Mouse (Mus musculus) regulatory T cell (primary cell): ENCODE measurements around the gene Ddx54.

ENCODE experiments used
- in situ Hi-C: fragments of 300-600 bp; cut with MboI, MseI; formaldehyde crosslinking; loops from one replicate; pipeline ENCODE4 v1.15.1; 2025; ENCODE audit warnings: high pct_unique_total_duplicates

Gene Ddx54

GRCm38 (mm10) chr5:120607335-120607734, 5.2 kb upstream of the Ddx54 start:
- in situ Hi-C loops, result loop anchor here (5.0 kb wide), 1 partner anchor 105 kb away; the partner anchor contains the start of gene Plbd2

- in situ Hi-C loops, result loop anchor here (5.0 kb wide), 1 partner anchor 107 kb away; the partner anchor contains the start of gene Plbd2
Observed at GRCm38 (mm10) chr5:120609246-120609775, 3.2 kb upstream of the Ddx54 start.

GRCm38 (mm10) chr5:120610906-120611305, 1.6 kb upstream of the Ddx54 start:
- in situ Hi-C loops, result no loop called here

- in situ Hi-C loops, result no loop called here
Observed at GRCm38 (mm10) chr5:120611416-120611815, 1.1 kb upstream of the Ddx54 start.

GRCm38 (mm10) chr5:120612822-120613604, 474 bp downstream of the Ddx54 start:
- in situ Hi-C loops, result no loop called here

- in situ Hi-C loops, result no loop called here
Observed at GRCm38 (mm10) chr5:120615903-120616302, 3.4 kb downstream of the Ddx54 start.

GRCm38 (mm10) chr5:120618778-120619177, 6.2 kb downstream of the Ddx54 start:
- in situ Hi-C loops, result no loop called here

GRCm38 (mm10) chr5:120619201-120619600, 6.7 kb downstream of the Ddx54 start:
- in situ Hi-C loops, result no loop called here

- in situ Hi-C loops, result loop anchor here (5.0 kb wide), 2 partner anchors 42 to 92 kb away; partner anchors contain the start of gene Dtx1
Observed at GRCm38 (mm10) chr5:120620375-120621077, 8.0 kb downstream of the Ddx54 start.

GRCm38 (mm10) chr5:120621078-120621765, 8.7 kb downstream of the Ddx54 start:
- in situ Hi-C loops, result loop anchor here (5.0 kb wide), 2 partner anchors 41 to 91 kb away; partner anchors contain the start of gene Dtx1

- in situ Hi-C loops, result loop anchor here (5.0 kb wide), 2 partner anchors 40 to 90 kb away; partner anchors contain the start of gene Dtx1
Observed at GRCm38 (mm10) chr5:120621846-120622197, 9.3 kb downstream of the Ddx54 start.

GRCm38 (mm10) chr5:120622198-120622851, 9.8 kb downstream of the Ddx54 start:
- in situ Hi-C loops, result loop anchor here (5.0 kb wide), 2 partner anchors 40 to 90 kb away; partner anchors contain the start of gene Dtx1

GRCm38 (mm10) chr5:120624427-120624826, 11.9 kb downstream of the Ddx54 start:
- in situ Hi-C loops, result loop anchor here (5.0 kb wide), 2 partner anchors 38 to 88 kb away; partner anchors contain the start of gene Dtx1

- in situ Hi-C loops, result no loop called here
Observed at GRCm38 (mm10) chr5:120626399-120626798, 13.9 kb downstream of the Ddx54 start.

- in situ Hi-C loops, result no loop called here
Observed at GRCm38 (mm10) chr5:120627515-120628300, 15.2 kb downstream of the Ddx54 start.

GRCm38 (mm10) chr5:120628624-120629023, 16.1 kb downstream of the Ddx54 start:
- in situ Hi-C loops, result no loop called here

- in situ Hi-C loops, result no loop called here
Observed at GRCm38 (mm10) chr5:120631128-120631527, 18.6 kb downstream of the Ddx54 start.

GRCm38 (mm10) chr5:120631892-120632291, 19.4 kb downstream of the Ddx54 start:
- in situ Hi-C loops, result no loop called here

- in situ Hi-C loops, result no loop called here
Observed at GRCm38 (mm10) chr5:120634131-120634530, 21.6 kb downstream of the Ddx54 start, which contains the start of gene Cfap73. Gene Cfap73, minus strand, starts transcription at chr5:120634235.

- in situ Hi-C loops, result no loop called here
Observed at GRCm38 (mm10) chr5:120634860-120635259, 22.3 kb downstream of the Ddx54 start.
